Mouse (Mus musculus): Measurements from ENCODE around the gene Abhd17a. TPM values are rescaled to one million over a fixed set of nuclear protein-coding genes. Genes with fewer than 3 reads are reported as not detected.

Gene Abhd17a
- polyA plus RNA-seq, 1 experiment, result 191 TPM

DNA sequence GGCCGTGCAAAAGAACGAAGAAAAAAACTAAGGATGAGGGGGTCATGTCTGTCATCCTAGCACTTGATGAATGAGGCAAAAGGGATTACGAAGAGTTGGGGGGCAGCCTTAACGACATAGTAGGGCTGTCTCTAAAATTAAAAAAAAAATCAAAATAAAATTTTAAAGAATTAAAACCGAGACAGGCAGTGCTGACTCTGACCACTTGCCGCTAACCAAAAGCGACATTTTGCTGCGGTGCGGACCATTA lies 31.5 kb upstream of the Abhd17a start:
- Histone ChIP-seq H3K4me1 (ENCODE audit: control insufficient read depth, insufficient read depth, low read length) (peaks cover 7% of the 10 kb centered on the region; the same call in 1 of the 2 replicates), H3K4me3 (replicated peaks; ENCODE audit: extremely low read depth, low read depth, low read length) (peak overlapping the region; percentile 91)
- TF ChIP-seq POLR2A (IDR thresholded peaks at IDR 0.05; ENCODE audit: borderline replicate concordance, extremely low read depth, low read depth, low read length) (no peak), CTCF (IDR thresholded peaks at IDR 0.05; ENCODE audit: insufficient read depth, low read length) (no peak)
- DNase-seq, result no peak
- WGBS, result under 1% methylated on average over 9 of the region's 9 CpGs

- TF ChIP-seq POLR2A (IDR thresholded peaks at IDR 0.05; ENCODE audit: borderline replicate concordance, extremely low read depth, low read depth, low read length) (no peak), CTCF (IDR thresholded peaks at IDR 0.05; ENCODE audit: insufficient read depth, low read length) (no peak)
- H3K4me1 ChIP-seq (ENCODE audit: control insufficient read depth, insufficient read depth, low read length), result peaks cover 7% of the 10 kb centered on the region; the same call in 1 of the 2 replicates
- DNase-seq, result no peak
- 56% methylated on average over 16 of the region's 16 CpGs for WGBS
- H3K4me3 ChIP-seq (replicated peaks; ENCODE audit: extremely low read depth, low read depth, low read length), result peak overlapping the region; percentile 3
These were observed 30.9 kb upstream of the Abhd17a start for GRCm38 (mm10) chr10:80620796-80621689.

DNA sequence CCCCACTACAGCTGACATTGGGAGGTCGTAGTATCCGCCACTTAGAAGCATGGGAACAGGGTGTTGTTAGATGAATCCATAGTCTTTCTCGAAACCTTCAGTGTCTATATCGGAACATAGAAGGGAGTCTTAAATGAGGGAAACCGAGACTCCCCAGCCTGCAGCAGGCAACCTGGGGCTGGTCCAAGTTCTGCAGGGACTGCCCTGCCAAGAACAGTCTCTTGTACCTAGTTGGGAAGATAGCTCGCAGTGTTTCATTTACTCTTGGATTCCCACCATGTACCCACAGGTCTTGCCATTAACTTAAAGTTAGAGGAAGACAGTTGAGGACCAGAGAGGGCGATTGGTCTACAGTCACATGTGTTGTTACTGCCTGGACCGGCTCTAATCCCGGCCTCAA lies 30.2 kb upstream of the Abhd17a start:
- TF ChIP-seq POLR2A (IDR thresholded peaks at IDR 0.05; ENCODE audit: borderline replicate concordance, extremely low read depth, low read depth, low read length) (no peak), CTCF (IDR thresholded peaks at IDR 0.05; ENCODE audit: insufficient read depth, low read length) (no peak)
- WGBS, result 76% methylated on average over 9 of the region's 9 CpGs

DNA sequence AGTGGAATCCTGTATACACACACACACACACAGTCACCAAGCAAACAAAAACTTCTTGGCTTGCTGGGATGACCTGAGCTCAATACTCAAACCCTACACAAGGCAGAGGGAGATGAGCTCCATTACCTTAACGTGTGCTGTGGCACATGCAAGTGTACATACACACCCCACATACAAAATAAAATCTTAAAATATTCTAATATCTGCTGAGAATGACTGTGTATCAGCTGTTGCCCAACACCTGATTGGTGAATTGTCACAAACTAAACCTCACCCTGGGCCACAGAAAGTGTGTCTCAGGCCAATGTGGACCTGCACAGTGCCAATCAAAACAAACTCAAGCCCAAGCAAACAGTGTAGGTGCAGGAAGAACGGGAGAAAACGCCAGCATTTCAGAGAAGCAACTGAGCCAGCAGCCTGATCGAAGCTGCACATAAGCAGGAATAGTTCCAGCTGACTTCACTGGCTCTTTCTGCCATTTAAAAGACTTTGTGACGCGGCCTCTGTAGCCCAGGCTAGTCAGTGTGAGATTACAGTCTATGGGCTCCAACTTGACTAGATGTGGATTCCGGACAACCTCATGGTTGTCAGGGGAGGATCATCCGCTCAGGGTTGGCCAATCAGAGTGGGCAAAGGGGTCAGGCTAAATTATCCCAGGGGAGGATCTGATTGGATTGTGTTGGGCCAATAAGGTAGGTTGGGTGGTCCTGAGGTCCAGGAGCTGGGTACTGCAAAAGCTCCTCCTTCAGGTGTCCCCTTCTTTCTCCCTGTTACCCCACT lies 29.5 kb upstream of the Abhd17a start:
- no peak for DNase-seq
- 52% methylated on average over 8 of the region's 8 CpGs for WGBS

More for the DNA sequence above, 30.2 kb upstream of the Abhd17a start:
- H3K4me1 ChIP-seq (ENCODE audit: control insufficient read depth, insufficient read depth, low read length), result peaks cover 7% of the 10 kb centered on the region; the same call in 1 of the 2 replicates
- DNase-seq, result no peak
- no peak overlapping the region for H3K4me3 ChIP-seq (replicated peaks; ENCODE audit: extremely low read depth, low read depth, low read length)

DNA sequence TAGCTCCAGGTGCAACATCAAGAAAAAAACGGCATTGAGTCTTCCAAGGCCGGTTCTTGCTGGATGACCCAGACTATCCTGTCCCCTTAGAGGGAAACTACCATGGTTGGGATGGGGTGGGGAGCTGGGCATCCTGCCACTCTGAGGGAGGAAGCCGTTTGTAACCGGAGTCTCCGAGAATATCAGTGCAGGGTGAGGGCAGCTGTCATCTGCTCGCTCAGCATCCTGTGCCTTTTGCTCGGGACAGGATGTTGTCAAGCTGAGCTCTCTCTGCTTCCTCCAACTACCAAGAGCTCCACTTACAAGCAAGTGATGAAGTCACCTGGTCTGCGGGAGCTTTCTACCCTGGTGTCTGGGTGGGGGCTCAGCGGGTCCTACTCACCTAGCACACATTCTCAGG lies 28.0 kb upstream of the Abhd17a start:
- TF ChIP-seq POLR2A (IDR thresholded peaks at IDR 0.05; ENCODE audit: borderline replicate concordance, extremely low read depth, low read depth, low read length), result peak; percentile 14; the same call in 1 of the 2 replicates
- TF ChIP-seq CTCF (IDR thresholded peaks at IDR 0.05; ENCODE audit: insufficient read depth, low read length), result no peak
- WGBS, result 40% methylated on average over 9 of the region's 9 CpGs
- Histone ChIP-seq H3K4me3 (replicated peaks; ENCODE audit: extremely low read depth, low read depth, low read length) (no peak overlapping the region), H3K4me1 (ENCODE audit: control insufficient read depth, insufficient read depth, low read length) (peaks cover 1% of the 10 kb centered on the region; the same call in 1 of the 2 replicates)
- DNase-seq, result no peak

More for the DNA sequence above, 29.5 kb upstream of the Abhd17a start:
- TF ChIP-seq CTCF (IDR thresholded peaks at IDR 0.05; ENCODE audit: insufficient read depth, low read length) (no peak), POLR2A (IDR thresholded peaks at IDR 0.05; ENCODE audit: borderline replicate concordance, extremely low read depth, low read depth, low read length) (no peak)
- Histone ChIP-seq H3K4me3 (replicated peaks; ENCODE audit: extremely low read depth, low read depth, low read length) (no peak overlapping the region), H3K4me1 (ENCODE audit: control insufficient read depth, insufficient read depth, low read length) (peaks cover 7% of the 10 kb centered on the region; the same call in 1 of the 2 replicates)

- no peak for TF ChIP-seq CTCF (IDR thresholded peaks at IDR 0.05; ENCODE audit: insufficient read depth, low read length)
- TF ChIP-seq POLR2A (IDR thresholded peaks at IDR 0.05; ENCODE audit: borderline replicate concordance, extremely low read depth, low read depth, low read length), result no peak
- no peak for DNase-seq
- peaks cover 4% of the 10 kb centered on the region; the same call in 1 of the 2 replicates for H3K4me1 ChIP-seq (ENCODE audit: control insufficient read depth, insufficient read depth, low read length)
- 82% methylated on average over 6 of the region's 6 CpGs for WGBS
- no peak overlapping the region for H3K4me3 ChIP-seq (replicated peaks; ENCODE audit: extremely low read depth, low read depth, low read length)
These were observed 24.2 kb upstream of the Abhd17a start for GRCm38 (mm10) chr10:80614351-80614750.

- TF ChIP-seq POLR2A (IDR thresholded peaks at IDR 0.05; ENCODE audit: borderline replicate concordance, extremely low read depth, low read depth, low read length) (no peak), CTCF (IDR thresholded peaks at IDR 0.05; ENCODE audit: insufficient read depth, low read length) (no peak)
- no peak for DNase-seq
- no peak overlapping the region for H3K4me3 ChIP-seq (replicated peaks; ENCODE audit: extremely low read depth, low read depth, low read length)
- H3K4me1 ChIP-seq (ENCODE audit: control insufficient read depth, insufficient read depth, low read length), result peaks cover 4% of the 10 kb centered on the region; the same call in 1 of the 2 replicates
- 83% methylated on average over 3 of the region's 3 CpGs for WGBS
These were observed 23.7 kb upstream of the Abhd17a start for GRCm38 (mm10) chr10:80613821-80614220.

DNA sequence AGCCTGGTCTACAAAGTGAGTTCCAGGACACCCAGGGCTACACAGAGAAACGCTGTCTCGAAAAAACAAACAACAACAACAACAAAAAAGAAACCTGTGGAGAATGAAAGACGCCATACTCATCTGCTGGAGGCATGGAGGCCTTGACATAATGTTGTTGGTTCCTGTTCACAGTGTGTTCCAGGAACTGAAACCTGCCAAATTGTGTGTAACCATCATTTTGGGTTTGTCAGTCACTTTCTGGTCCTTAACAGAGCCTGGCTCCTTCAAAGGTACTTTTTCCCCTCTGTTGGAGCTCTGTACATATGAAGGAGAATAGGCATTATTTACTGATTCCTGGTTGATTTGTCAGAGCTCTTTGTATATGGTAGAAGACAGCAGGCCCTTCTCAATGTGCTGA lies 21.8 kb upstream of the Abhd17a start:
- no peak overlapping the region for H3K4me3 ChIP-seq (replicated peaks; ENCODE audit: extremely low read depth, low read depth, low read length)
- no peak for DNase-seq
- peaks cover 4% of the 10 kb centered on the region; the same call in 1 of the 2 replicates for H3K4me1 ChIP-seq (ENCODE audit: control insufficient read depth, insufficient read depth, low read length)
- TF ChIP-seq POLR2A (IDR thresholded peaks at IDR 0.05; ENCODE audit: borderline replicate concordance, extremely low read depth, low read depth, low read length) (no peak), CTCF (IDR thresholded peaks at IDR 0.05; ENCODE audit: insufficient read depth, low read length) (no peak)
- WGBS, result 94% methylated on average over 3 of the region's 3 CpGs

- peak; percentile 51 for DNase-seq
- peaks cover 4% of the 10 kb centered on the region; the same call in 1 of the 2 replicates for H3K4me1 ChIP-seq (ENCODE audit: control insufficient read depth, insufficient read depth, low read length)
- 32% methylated on average over 4 of the region's 4 CpGs for WGBS
- no peak overlapping the region for H3K4me3 ChIP-seq (replicated peaks; ENCODE audit: extremely low read depth, low read depth, low read length)
- TF ChIP-seq POLR2A (IDR thresholded peaks at IDR 0.05; ENCODE audit: borderline replicate concordance, extremely low read depth, low read depth, low read length) (no peak), CTCF (IDR thresholded peaks at IDR 0.05; ENCODE audit: insufficient read depth, low read length) (peak; percentile 86)
These were observed 20.9 kb upstream of the Abhd17a start for GRCm38 (mm10) chr10:80611024-80611423.

All from lung, adult 2 months (tissue).